Mouse (Mus musculus): Measurements from ENCODE around the gene Vrk3. TPM values are rescaled to one million over a fixed set of nuclear protein-coding genes. Genes with fewer than 3 reads are reported as not detected.
A peak's percentile ranks its signal among the peaks of the same experiment; 100 is the strongest.
"Not testable (repeated sequence)": the region's sequence is repeated elsewhere in the genome, so short reads cannot be mapped to it uniquely, and the experiment has no call there.

Vrk3 gene
- total and polyA plus RNA-seq, 2 experiments = 8.6 to 31.4 TPM

- Histone ChIP-seq H3K27ac (replicated peaks; ENCODE audit: insufficient read depth, low read depth, low read length) (no peak overlapping the region), H3K27me3 (ENCODE audit: control insufficient read depth, insufficient read depth, low read length) (no peaks in the 10 kb centered on the region), H3K9ac (ENCODE audit: low read depth, low read length) (no peak overlapping the region), H3K79me2 (ENCODE audit: control insufficient read depth, insufficient read depth, low read length) (no peaks in the 10 kb centered on the region), H3K36me3 (ENCODE audit: control insufficient read depth, insufficient read depth, low read length) (no peaks in the 10 kb centered on the region), H3K4me3 (ENCODE audit: insufficient read depth, low read depth, low read length) (no peak overlapping the region), H3K4me1 (ENCODE audit: control insufficient read depth, insufficient read depth, low read length) (no peaks in the 10 kb centered on the region)
- WGBS = 83% methylated on average over 5 of the region's 5 CpGs
- TF ChIP-seq POLR2A (IDR thresholded peaks at IDR 0.05; ENCODE audit: extremely low read depth, insufficient read depth, low read length) = no peak
- TF ChIP-seq CTCF (IDR thresholded peaks at IDR 0.05; ENCODE audit: low read depth, low read length) = no peak
- DNase-seq (ENCODE audit: extremely low read depth, low read depth, low spot score) = no peak
These were observed 41.0 kb upstream of the Vrk3 start for GRCm38 (mm10) chr7:44707169-44707675.

GRCm38 (mm10) chr7:44708093-44708492 lies 40.1 kb upstream of the Vrk3 start:
- not testable (repeated sequence) for H3K79me2 ChIP-seq (ENCODE audit: control insufficient read depth, insufficient read depth, low read length); H3K4me3 ChIP-seq (ENCODE audit: insufficient read depth, low read depth, low read length); H3K36me3 ChIP-seq (ENCODE audit: control insufficient read depth, insufficient read depth, low read length); DNase-seq (ENCODE audit: extremely low read depth, low read depth, low spot score); H3K27ac ChIP-seq (replicated peaks; ENCODE audit: insufficient read depth, low read depth, low read length); H3K4me1 ChIP-seq (ENCODE audit: control insufficient read depth, insufficient read depth, low read length); H3K27me3 ChIP-seq (ENCODE audit: control insufficient read depth, insufficient read depth, low read length); H3K9ac ChIP-seq (ENCODE audit: low read depth, low read length)
- WGBS = 79% methylated on average over 6 of the region's 6 CpGs

GRCm38 (mm10) chr7:44708574-44708973 lies 39.6 kb upstream of the Vrk3 start, which contains the start of gene Izumo2:
TSS of gene Izumo2 (plus strand) at chr7:44708742.
- Histone ChIP-seq H3K27me3 (ENCODE audit: control insufficient read depth, insufficient read depth, low read length) (no peaks in the 10 kb centered on the region), H3K36me3 (ENCODE audit: control insufficient read depth, insufficient read depth, low read length) (no peaks in the 10 kb centered on the region), H3K4me3 (ENCODE audit: insufficient read depth, low read depth, low read length) (no peak within 1 kb of the TSS), H3K79me2 (ENCODE audit: control insufficient read depth, insufficient read depth, low read length) (no peaks in the 10 kb centered on the region), H3K4me1 (ENCODE audit: control insufficient read depth, insufficient read depth, low read length) (no peaks in the 10 kb centered on the region), H3K9ac (ENCODE audit: low read depth, low read length) (no peak within 1 kb of the TSS), H3K27ac (replicated peaks; ENCODE audit: insufficient read depth, low read depth, low read length) (no peak within 1 kb of the TSS)
- no peak for TF ChIP-seq POLR2A (IDR thresholded peaks at IDR 0.05; ENCODE audit: extremely low read depth, insufficient read depth, low read length)
- TF ChIP-seq CTCF (IDR thresholded peaks at IDR 0.05; ENCODE audit: low read depth, low read length) = no peak
- no peak for DNase-seq (ENCODE audit: extremely low read depth, low read depth, low spot score)
- WGBS = 78% methylated on average over 14 of the region's 14 CpGs

- Histone ChIP-seq H3K36me3 (ENCODE audit: control insufficient read depth, insufficient read depth, low read length) (no peaks in the 10 kb centered on the region), H3K4me1 (ENCODE audit: control insufficient read depth, insufficient read depth, low read length) (no peaks in the 10 kb centered on the region), H3K4me3 (ENCODE audit: insufficient read depth, low read depth, low read length) (no peak overlapping the region), H3K79me2 (ENCODE audit: control insufficient read depth, insufficient read depth, low read length) (no peaks in the 10 kb centered on the region), H3K9ac (ENCODE audit: low read depth, low read length) (no peak overlapping the region), H3K27ac (replicated peaks; ENCODE audit: insufficient read depth, low read depth, low read length) (no peak overlapping the region), H3K27me3 (ENCODE audit: control insufficient read depth, insufficient read depth, low read length) (no peaks in the 10 kb centered on the region)
- TF ChIP-seq CTCF (IDR thresholded peaks at IDR 0.05; ENCODE audit: low read depth, low read length) = no peak
- TF ChIP-seq POLR2A (IDR thresholded peaks at IDR 0.05; ENCODE audit: extremely low read depth, insufficient read depth, low read length) = no peak
- 83% methylated on average over 5 of the region's 5 CpGs for WGBS
- no peak for DNase-seq (ENCODE audit: extremely low read depth, low read depth, low spot score)
These were observed 38.3 kb upstream of the Vrk3 start for GRCm38 (mm10) chr7:44709881-44710280.

- Histone ChIP-seq H3K4me3 (ENCODE audit: insufficient read depth, low read depth, low read length) (no peak overlapping the region), H3K27ac (replicated peaks; ENCODE audit: insufficient read depth, low read depth, low read length) (no peak overlapping the region), H3K9ac (ENCODE audit: low read depth, low read length) (no peak overlapping the region), H3K27me3 (ENCODE audit: control insufficient read depth, insufficient read depth, low read length) (no peaks in the 10 kb centered on the region), H3K79me2 (ENCODE audit: control insufficient read depth, insufficient read depth, low read length) (no peaks in the 10 kb centered on the region), H3K4me1 (ENCODE audit: control insufficient read depth, insufficient read depth, low read length) (no peaks in the 10 kb centered on the region), H3K36me3 (ENCODE audit: control insufficient read depth, insufficient read depth, low read length) (no peaks in the 10 kb centered on the region)
- TF ChIP-seq CTCF (IDR thresholded peaks at IDR 0.05; ENCODE audit: low read depth, low read length) (no peak), POLR2A (IDR thresholded peaks at IDR 0.05; ENCODE audit: extremely low read depth, insufficient read depth, low read length) (no peak)
- 62% methylated on average over 5 of the region's 5 CpGs for WGBS
- no peak for DNase-seq (ENCODE audit: extremely low read depth, low read depth, low spot score)
These were observed 26.2 kb upstream of the Vrk3 start for GRCm38 (mm10) chr7:44722058-44722457.

GRCm38 (mm10) chr7:44724316-44724715 lies 23.9 kb upstream of the Vrk3 start:
- 21% methylated on average over 7 of the region's 7 CpGs for WGBS
- Histone ChIP-seq H3K27me3 (ENCODE audit: control insufficient read depth, insufficient read depth, low read length) (no peaks in the 10 kb centered on the region), H3K36me3 (ENCODE audit: control insufficient read depth, insufficient read depth, low read length) (no peaks in the 10 kb centered on the region), H3K4me1 (ENCODE audit: control insufficient read depth, insufficient read depth, low read length) (no peaks in the 10 kb centered on the region), H3K27ac (replicated peaks; ENCODE audit: insufficient read depth, low read depth, low read length) (no peak overlapping the region), H3K79me2 (ENCODE audit: control insufficient read depth, insufficient read depth, low read length) (no peaks in the 10 kb centered on the region), H3K4me3 (ENCODE audit: insufficient read depth, low read depth, low read length) (no peak overlapping the region), H3K9ac (ENCODE audit: low read depth, low read length) (no peak overlapping the region)
- TF ChIP-seq CTCF (IDR thresholded peaks at IDR 0.05; ENCODE audit: low read depth, low read length) (peak; percentile 12; the same call in 1 of the 2 replicates), POLR2A (IDR thresholded peaks at IDR 0.05; ENCODE audit: extremely low read depth, insufficient read depth, low read length) (no peak)
- DNase-seq (ENCODE audit: extremely low read depth, low read depth, low spot score) = no peak

All from liver, adult 2 months (tissue).